ENCODE assay signal across 16 mouse cellular contexts in the genomic region with DNA sequence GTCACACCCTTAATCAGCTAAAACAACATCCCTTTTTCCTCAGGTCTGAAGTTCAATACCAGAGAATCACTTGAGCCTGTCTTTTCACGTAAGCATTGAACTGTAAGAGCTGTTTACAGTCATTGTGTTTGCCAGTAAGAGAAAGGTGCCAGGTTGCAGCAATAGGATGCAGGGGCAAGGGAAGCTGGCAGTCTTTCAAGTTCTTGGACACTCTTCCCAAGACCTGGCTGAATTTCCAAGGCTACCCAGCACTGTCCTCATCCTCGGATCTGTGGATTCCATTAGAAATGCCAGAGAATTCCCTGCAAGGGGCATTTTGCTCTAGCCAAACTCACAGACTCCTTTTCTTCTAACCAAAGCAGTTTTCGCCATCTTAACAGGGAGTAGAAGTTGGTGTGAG.
"Had no signal": no experiment of that assay in that cellular context is flagged by ENCODE, and none has a peak within 500 bp of the region (broad histone marks: within the 10 kb centered on the region; RNA-seq: fewer than 3 reads in every experiment).

No protein-coding gene starts in this region.

- DNase-seq: liver; liver, embryonic 13.5 days; liver, postnatal 0 days; lung, adult 18-20 months; lung, adult 2 months; lung, embryonic 14.5 days; lung, postnatal 10 days; lung, postnatal 14 days; lung, postnatal 36 days; lung, postnatal 4 days; midbrain, embryonic 14.5 days had no signal

- ATAC-seq: liver, embryonic 12.5 days; liver, postnatal 0 days; lung, postnatal 0 days; midbrain, embryonic 13.5 days; midbrain, embryonic 15.5 days; midbrain, embryonic 16.5 days had no signal
